Mouse (Mus musculus) kidney, postnatal 4 days (tissue): Measurements from ENCODE around the gene Rab1a.

Experiments used
- DNase-seq, 2 experiments: peaks; one replicate each; pipeline ENCODE4 v3.0.0; 2021; ENCODE audit warnings: mixed read lengths in 2 of 2

Rab1a gene

DNA sequence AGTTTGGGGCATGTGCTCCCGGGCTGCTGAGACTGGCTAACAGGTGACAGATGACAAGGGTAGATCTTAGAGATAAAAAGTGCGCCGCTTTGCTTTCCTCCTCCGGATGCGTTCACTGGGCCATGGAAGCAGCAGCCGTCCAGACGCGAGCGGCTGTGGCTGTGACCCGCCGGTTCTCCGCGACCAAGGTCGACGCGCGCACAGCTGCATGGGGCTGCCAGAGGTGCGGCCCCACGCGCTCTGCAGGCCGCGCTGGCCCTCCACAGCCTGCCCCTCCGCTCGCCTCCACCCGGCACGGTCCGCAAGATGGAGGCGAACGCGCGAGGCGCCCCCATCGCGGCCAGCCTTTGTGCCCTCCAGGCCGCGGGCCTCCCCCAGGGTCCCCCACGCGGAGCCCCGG is 47.6 kb downstream of the Rab1a start:
- peak; percentile 64 to 76 for DNase-seq

DNA sequence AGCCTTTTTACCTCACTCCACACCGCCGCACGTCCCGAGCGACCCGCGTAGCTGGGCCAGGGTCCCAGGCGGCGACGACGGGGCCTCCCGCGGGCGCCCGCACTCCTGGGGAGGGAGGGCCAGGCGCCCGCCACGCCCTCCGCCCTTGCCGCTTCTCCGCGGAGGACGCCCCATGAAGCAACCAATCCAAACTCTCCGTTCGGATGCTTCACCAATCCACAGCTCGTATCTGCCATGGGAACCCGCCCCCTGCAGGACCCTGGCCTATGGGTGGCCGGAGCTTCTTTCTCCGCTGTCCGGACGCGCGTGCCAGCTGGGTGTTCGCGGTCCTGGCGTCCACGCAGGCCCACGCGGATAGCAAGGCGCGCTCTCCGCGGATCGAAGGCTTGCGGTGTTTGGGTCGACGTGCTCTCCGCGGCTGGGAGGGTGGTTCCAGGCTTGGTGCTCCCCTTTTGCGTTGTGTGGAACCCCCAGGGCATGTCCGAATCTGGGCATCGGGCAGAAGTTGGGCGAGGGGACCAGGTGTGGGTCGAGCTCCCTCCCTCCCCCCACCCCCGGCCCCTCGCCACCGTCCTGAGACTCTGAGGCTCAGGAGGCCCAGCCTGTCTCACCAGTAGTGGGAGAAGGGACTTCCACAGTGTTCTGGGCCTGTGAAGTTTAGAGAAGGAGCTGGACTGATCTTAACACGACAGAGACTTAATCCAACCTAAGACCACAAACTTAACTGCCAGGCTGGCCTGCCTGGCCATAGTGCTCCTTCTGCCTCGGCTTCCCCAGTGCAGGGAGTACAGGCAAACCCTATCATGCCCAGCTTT is 48.3 kb downstream of the Rab1a start, which contains the start of gene Cep68:
Cep68 (minus strand) TSS at position 134 of the 815 bp plus-strand sequence.
- DNase-seq = peak; percentile 95 to 97

DNA sequence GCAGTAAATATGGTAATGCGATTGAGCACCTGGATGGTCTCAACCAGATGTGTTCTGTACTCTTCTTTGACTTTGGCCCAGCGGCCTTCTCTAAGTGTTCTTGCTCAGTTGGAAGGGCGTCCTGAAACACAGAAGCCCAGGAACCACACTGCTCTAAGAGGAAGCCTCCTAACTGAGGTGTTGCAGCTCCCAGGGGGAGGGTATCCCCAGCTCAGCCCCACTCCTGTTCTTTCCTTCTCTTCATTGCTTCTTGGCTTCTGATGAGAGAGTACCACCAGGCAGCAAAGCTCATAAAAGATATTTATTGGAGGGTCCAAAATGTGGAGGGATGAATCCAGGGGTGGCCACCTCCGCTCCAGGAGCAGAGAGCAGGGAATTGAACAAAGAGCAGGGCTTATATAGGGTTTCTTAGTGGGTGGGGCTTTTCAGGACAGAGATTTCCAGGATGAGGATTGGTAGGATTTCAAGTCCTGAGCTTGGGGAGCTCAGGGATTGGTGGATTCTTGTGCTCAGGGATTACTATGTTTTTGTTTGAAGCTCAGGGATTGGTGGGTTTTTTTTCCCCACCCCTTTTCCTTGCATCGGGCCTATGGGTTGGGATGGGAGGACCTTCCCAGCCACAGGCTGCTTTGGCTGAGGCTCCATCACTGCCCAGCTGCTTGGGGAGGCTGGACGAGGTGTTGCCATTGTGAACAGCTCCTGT is 49.4 kb downstream of the Rab1a start:
- DNase-seq = no peak

DNA sequence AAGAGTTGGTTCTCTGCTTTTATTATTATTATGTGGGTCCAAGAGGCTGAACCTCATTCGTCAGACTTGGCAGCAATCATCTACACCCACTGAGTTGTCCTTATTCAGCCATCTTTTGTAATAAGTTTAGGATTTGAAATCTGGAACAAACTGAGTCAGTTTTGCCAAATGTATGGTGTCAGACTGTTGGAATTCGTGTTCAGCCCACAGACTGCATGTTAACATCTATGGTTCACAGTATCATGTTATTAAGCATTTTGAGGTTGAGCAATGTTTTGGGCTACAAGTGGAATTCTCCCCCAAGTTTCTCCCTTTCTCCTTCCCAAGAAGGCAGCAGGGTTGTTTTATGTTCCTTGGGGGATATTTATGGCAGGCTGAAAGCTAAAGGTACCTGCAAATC is 51.9 kb downstream of the Rab1a start:
- no peak for DNase-seq

DNA sequence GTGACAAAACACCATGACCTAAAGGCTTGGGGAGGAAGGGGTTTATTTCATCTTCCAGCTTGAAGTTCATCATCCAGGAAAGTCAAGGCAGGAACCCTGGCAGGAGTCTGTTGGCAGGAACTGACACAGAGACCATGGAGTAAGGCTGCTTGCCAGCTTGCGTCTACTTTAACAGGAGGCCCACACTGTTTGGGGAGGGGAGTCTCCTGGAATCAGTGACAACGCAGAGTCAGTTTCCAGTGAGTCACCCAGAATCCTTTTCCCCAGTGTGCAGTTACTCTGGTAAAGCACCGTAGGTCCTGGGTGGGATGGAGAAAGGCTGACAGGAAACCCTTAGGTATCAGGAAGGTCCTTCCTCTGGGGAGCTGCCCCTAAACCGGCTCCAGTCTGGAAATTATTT is 53.6 kb downstream of the Rab1a start:
- no peak for DNase-seq

DNA sequence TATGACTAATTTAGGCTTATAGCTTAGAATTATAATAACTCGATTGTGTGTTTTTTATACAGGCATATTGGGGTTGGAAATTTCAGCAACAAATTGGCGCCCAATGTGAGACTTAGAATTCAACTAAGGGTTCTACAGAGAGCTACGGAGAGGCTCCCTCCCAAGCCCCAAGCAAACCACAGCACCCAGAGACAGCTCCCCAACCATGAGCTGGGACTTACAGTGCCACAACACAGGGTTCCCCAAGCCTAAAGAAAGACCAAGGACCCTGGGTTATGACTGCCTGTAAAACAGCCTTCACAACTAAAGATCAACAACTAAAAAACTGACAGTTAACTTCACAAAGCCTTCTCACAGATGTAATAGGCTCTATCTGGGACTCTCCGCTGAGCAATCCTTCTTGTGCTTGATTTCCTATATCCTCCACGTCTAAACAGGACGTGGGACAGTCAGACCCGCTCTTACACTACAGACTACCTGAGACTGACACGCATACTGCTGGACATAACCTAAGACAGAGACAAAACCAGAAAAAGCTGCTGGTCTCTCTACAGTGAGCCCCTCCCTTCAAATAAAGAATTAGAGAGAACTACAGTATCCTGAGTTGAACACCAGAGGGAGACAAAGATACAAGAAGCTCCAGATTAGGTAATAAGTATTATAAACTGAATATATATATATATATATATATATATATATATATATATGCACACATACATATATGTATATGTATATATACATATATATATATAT is 61.6 kb downstream of the Rab1a start:
- no peak for DNase-seq

DNA sequence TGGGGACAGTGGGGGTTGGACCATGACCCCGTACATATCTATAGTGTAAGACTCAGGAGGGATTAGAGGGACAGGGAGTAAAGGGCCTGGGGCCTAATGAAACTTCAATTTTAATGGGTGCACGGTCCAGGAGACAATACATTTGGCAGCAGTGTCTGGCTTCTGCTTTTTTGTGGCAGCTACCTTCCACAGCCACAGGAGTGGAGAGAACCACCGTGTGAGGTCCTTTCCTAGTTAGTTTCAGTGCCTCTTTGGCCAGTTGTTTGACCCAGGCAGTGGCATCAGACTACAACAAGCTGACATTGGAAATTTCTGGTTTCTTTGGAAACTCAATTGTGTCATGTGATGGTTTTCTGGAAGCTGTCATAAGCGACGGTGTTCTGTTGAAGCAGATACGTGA is 68.7 kb downstream of the Rab1a start:
- no peak for DNase-seq

DNA sequence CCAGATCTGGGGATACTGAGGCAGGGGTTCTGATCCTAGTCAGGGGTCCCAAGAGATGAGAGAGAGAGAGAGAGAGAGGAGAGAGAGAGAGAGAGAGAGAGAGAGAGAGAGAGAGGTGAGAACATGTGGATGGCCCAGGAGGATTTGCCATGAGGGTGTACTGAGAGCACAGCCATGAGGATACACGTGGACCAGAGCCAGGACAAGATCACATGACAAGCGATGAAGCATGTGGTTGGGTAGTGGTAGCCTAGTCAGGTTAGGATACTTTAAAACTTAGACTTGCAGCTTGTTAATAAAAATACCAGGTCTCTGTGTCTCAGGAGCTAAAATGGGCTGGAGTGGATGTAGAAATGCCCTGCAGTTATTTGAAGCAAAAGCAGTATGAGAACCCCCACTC is 74.7 kb downstream of the Rab1a start:
- no peak for DNase-seq
